Mouse (Mus musculus) erythroblast, embryonic 14.5 days (primary cell): ENCODE data around the gene Myef2.

ENCODE experiments used
- GATA1 ChIP-seq: IDR thresholded peaks from 2 replicates; pipeline ENCODE4 v1.6.1; 2012; ENCODE audit warnings: low read length, inconsistent platforms, mixed read lengths
- TAL1 ChIP-seq: IDR thresholded peaks from 3 replicates; pipeline ENCODE4 v1.6.1; 2012; ENCODE audit warnings: low read length, inconsistent platforms, mixed read lengths

- TF ChIP-seq TAL1 (no peak), GATA1 (no peak)
Measured at GRCm38 (mm10) chr2:125057250-125057815, 66.1 kb downstream of the Myef2 start.
